8 mouse cellular contexts compared by ENCODE assay signal in the genomic region with DNA sequence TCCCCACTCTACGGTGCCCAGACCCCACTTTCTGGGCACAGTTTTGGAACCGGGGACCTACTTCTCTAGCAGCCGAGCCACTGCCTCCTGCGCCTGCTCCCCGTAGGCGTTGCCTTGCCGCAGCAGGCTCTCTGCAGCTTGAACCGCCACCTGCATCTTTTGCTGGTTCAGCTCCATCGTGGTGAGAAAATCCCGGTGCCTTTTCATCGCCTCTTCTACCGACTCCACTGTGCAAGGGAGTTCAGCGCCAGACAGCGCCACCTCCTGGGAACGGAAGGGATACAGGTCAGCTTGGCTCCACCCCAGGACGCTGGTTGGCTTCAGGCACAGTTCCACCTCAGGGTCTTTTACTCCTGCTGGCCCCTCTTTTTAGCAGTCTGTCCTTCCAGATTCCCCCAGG. TPM values are rescaled to one million over a fixed set of nuclear protein-coding genes. Genes with fewer than 3 reads are reported as not detected.
DNase-seq lines count a peak whose midpoint lies in the region; ATAC-seq and TF ChIP-seq lines count a peak whose summit lies in the region.
"Had no signal": no experiment of that assay in that cellular context is flagged by ENCODE, and none has a peak within 500 bp of the region (broad histone marks: within the 10 kb centered on the region; RNA-seq: fewer than 3 reads in every experiment).

No protein-coding gene starts in this region.

- H3K27ac ChIP-seq in ES-Bruce4 (ENCODE audit: insufficient read depth, low read length): no peak overlapping the region

- H3K4me3 ChIP-seq in ES-Bruce4 (ENCODE audit: low read depth, low read length): peak overlapping the region; percentile 41

- ATAC-seq in megakaryocyte, adult 5-6 weeks (ENCODE audit: poor library complexity, severe bottlenecking): peak; percentile 60; the same call in 1 of the 2 replicates

- TF ChIP-seq CTCF in ES-Bruce4 (IDR thresholded peaks at IDR 0.05; ENCODE audit: low read depth, low read length): peak; percentile 95

- peak; percentile 78 to 80 for DNase-seq in B cell, adult 2 months
- peak; percentile 81 for DNase-seq in cerebellum, adult 11-12 months
- peak; percentile 50 to 68 for DNase-seq in frontal cortex, postnatal 25 days (ENCODE audit: low spot score in 2 of 2)
- peak; percentile 77 to 79 for DNase-seq in layer of hippocampus, postnatal 10 days (ENCODE audit: low spot score in 2 of 2)
- DNase-seq in spleen, adult 18-20 months: peak; percentile 10 to 56

- H3K36me3 ChIP-seq in ES-Bruce4 (ENCODE audit: control insufficient read depth, insufficient read depth, low read length, poor library complexity, severe bottlenecking): no peaks in the 10 kb centered on the region

- no peak for TF ChIP-seq POLR2A in ES-Bruce4 (IDR thresholded peaks at IDR 0.05; ENCODE audit: insufficient read depth, low read length)

- H3K9me3 ChIP-seq in ES-Bruce4 (replicated peaks; ENCODE audit: control insufficient read depth, insufficient read depth, low read length, poor library complexity, severe bottlenecking): no peaks in the 10 kb centered on the region

- no peaks in the 10 kb centered on the region for H3K4me1 ChIP-seq in ES-Bruce4 (ENCODE audit: control insufficient read depth, insufficient read depth, low read length)

- peak; percentile 62; the same call in 1 of the 2 replicates for TF ChIP-seq EP300 in ES-Bruce4 (IDR thresholded peaks at IDR 0.05; ENCODE audit: insufficient read depth, low read depth, low read length)

- no peaks in the 10 kb centered on the region for H3K27me3 ChIP-seq in ES-Bruce4 (ENCODE audit: control insufficient read depth, insufficient read depth, low read length, poor library complexity, severe bottlenecking)

- peak overlapping the region; percentile 3; the same call in 1 of the 2 replicates for H3K9ac ChIP-seq in ES-Bruce4 (ENCODE audit: low read depth, poor library complexity, severe bottlenecking)

RNA-seq across cellular contexts. Expression of a gene that starts 44.8 kb away (rescaled TPM):
- polyA plus RNA-seq in ES-Bruce4 (2011; ENCODE audit: insufficient read depth, insufficient read length, low read depth, missing spikeins): 6.0 and 7.3 TPM in 2 replicates
- total RNA-seq in layer of hippocampus, postnatal 10 days (2021): 100 to 1,000 TPM in 1 of 2 experiments, 10 to 100 TPM in 1; 89.6 to 105 TPM
- total RNA-seq in megakaryocyte, adult 5-6 weeks (2015): 0.13 and 0.32 TPM in 2 replicates
- 0.07 and 0.20 TPM in 2 replicates for total RNA-seq in megakaryocyte, adult 5-6 weeks (2017)

RNA-seq across cellular contexts. Expression of a gene that starts 45.1 kb away (rescaled TPM):
- 44.1 and 44.3 TPM in 2 replicates for polyA plus RNA-seq in ES-Bruce4 (2011; ENCODE audit: insufficient read depth, insufficient read length, low read depth, missing spikeins)
- total RNA-seq in layer of hippocampus, postnatal 10 days (2021): 10 to 100 TPM; 16.5 to 17.1 TPM
- 35.3 and 42.0 TPM in 2 replicates for total RNA-seq in megakaryocyte, adult 5-6 weeks (2015)
- 15.5 and 16.2 TPM in 2 replicates for total RNA-seq in megakaryocyte, adult 5-6 weeks (2017)

RNA-seq across cellular contexts. Expression of a gene that starts 45.5 kb away (rescaled TPM):
- polyA plus RNA-seq in ES-Bruce4 (2011; ENCODE audit: insufficient read depth, insufficient read length, low read depth, missing spikeins): 15.8 and 17.1 TPM in 2 replicates
- not detected for total RNA-seq in layer of hippocampus, postnatal 10 days (2021)
- not detected in 2 replicates for total RNA-seq in megakaryocyte, adult 5-6 weeks (2015)
- total RNA-seq in megakaryocyte, adult 5-6 weeks (2017): not detected in 2 replicates
- polyA plus RNA-seq: heart, embryonic 16.5 days had no signal

RNA-seq across cellular contexts. Expression of a gene that starts 46.9 kb away (rescaled TPM):
- 43.6 and 44.5 TPM in 2 replicates for polyA plus RNA-seq in ES-Bruce4 (2011; ENCODE audit: insufficient read depth, insufficient read length, low read depth, missing spikeins)
- 10 to 100 TPM; 24.9 to 29.9 TPM for total RNA-seq in layer of hippocampus, postnatal 10 days (2021)
- 42.6 and 43.6 TPM in 2 replicates for total RNA-seq in megakaryocyte, adult 5-6 weeks (2015)
- 30.9 and 34.0 TPM in 2 replicates for total RNA-seq in megakaryocyte, adult 5-6 weeks (2017)

Comparison
In these comparisons a context has a peak if more than half of its experiments do, and no peak if none do; other contexts are left out.
1. RNA of a gene that starts 44.8 kb away (total RNA-seq): 89.6 to 105 TPM in layer of hippocampus, postnatal 10 days; 0.07 to 0.32 TPM in megakaryocyte, adult 5-6 weeks; every median in the first group is over 10 times any median in the second.
2. Peak in every context shown above with its lines, with median percentiles within 50 percentile points of each other: DNase-seq.